15 mouse cellular contexts compared by ENCODE assay signal in genomic region chr8:121071454-121071853, GRCm38 (mm10). TPM values are rescaled to one million over a fixed set of nuclear protein-coding genes. Genes with fewer than 3 reads are reported as not detected.
DNase-seq lines count a peak whose midpoint lies in the region; ATAC-seq and TF ChIP-seq lines count a peak whose summit lies in the region.
"Had no signal": no experiment of that assay in that cellular context is flagged by ENCODE, and none has a peak within 500 bp of the region (broad histone marks: within the 10 kb centered on the region; RNA-seq: fewer than 3 reads in every experiment).

No protein-coding gene starts in this region.

- H3K9me3 ChIP-seq in midbrain, embryonic 10.5 days (replicated peaks), result no peaks in the 10 kb centered on the region
- no peaks in the 10 kb centered on the region for H3K9me3 ChIP-seq in midbrain, embryonic 16.5 days (replicated peaks; ENCODE audit: control insufficient read depth, low read length, poor library complexity, severe bottlenecking)
- H3K9me3 ChIP-seq in intestine, embryonic 15.5 days, result no peaks in the 10 kb centered on the region
- H3K9me3 ChIP-seq in stomach, embryonic 15.5 days, result no peaks in the 10 kb centered on the region
- H3K9me3 ChIP-seq: embryonic facial prominence, embryonic 15.5 days had no signal

- H3K4me1 ChIP-seq in kidney, adult 2 months (ENCODE audit: control insufficient read depth, insufficient read depth, low read length), result no peaks in the 10 kb centered on the region
- H3K4me1 ChIP-seq in midbrain, embryonic 10.5 days, result peaks cover 29% of the 10 kb centered on the region
- no peaks in the 10 kb centered on the region for H3K4me1 ChIP-seq in midbrain, embryonic 16.5 days (ENCODE audit: control insufficient read depth, insufficient read depth, low read length)
- peaks cover 28% of the 10 kb centered on the region for H3K4me1 ChIP-seq in intestine, embryonic 15.5 days (replicated peaks)
- H3K4me1 ChIP-seq in stomach, embryonic 15.5 days, result peaks cover 20% of the 10 kb centered on the region

- no peaks in the 10 kb centered on the region for H3K36me3 ChIP-seq in kidney, adult 2 months (ENCODE audit: control insufficient read depth, insufficient read depth, low read length)
- H3K36me3 ChIP-seq in midbrain, embryonic 10.5 days, result no peaks in the 10 kb centered on the region
- H3K36me3 ChIP-seq in midbrain, embryonic 16.5 days (ENCODE audit: control insufficient read depth, insufficient read depth, low read length), result no peaks in the 10 kb centered on the region
- no peaks in the 10 kb centered on the region for H3K36me3 ChIP-seq in intestine, embryonic 15.5 days
- H3K36me3 ChIP-seq in stomach, embryonic 15.5 days, result no peaks in the 10 kb centered on the region
- H3K36me3 ChIP-seq: embryonic facial prominence, embryonic 15.5 days; hindbrain, embryonic 12.5 days had no signal

- H3K27ac ChIP-seq in kidney, adult 2 months (ENCODE audit: insufficient read depth, low read depth, low read length), result no peak overlapping the region
- no peak overlapping the region for H3K27ac ChIP-seq in midbrain, embryonic 10.5 days (replicated peaks)
- no peak overlapping the region for H3K27ac ChIP-seq in midbrain, embryonic 16.5 days (ENCODE audit: low read length)
- peak overlapping the region; percentile 36; the same call in 1 of the 2 replicates for H3K27ac ChIP-seq in intestine, embryonic 15.5 days
- H3K27ac ChIP-seq in stomach, embryonic 15.5 days, result peak overlapping the region; percentile 52; the same call in 1 of the 2 replicates
- H3K27ac ChIP-seq: embryonic facial prominence, embryonic 15.5 days; hindbrain, embryonic 12.5 days; macrophage had no signal

- TF ChIP-seq POLR2A in kidney, adult 2 months (IDR thresholded peaks at IDR 0.05; ENCODE audit: low read depth, low read length), result no peak

- DNase-seq in kidney, adult 2 months, result no peak
- no peak for DNase-seq in kidney, postnatal 36 days
- DNase-seq in midbrain, embryonic 10.5 days (ENCODE audit: low spot score), result peak; percentile 45
- DNase-seq in cerebellum, adult 11-12 months, result no peak
- no peak for DNase-seq in gastrocnemius, adult 8-10 months (ENCODE audit: low spot score in 2 of 2)
- DNase-seq: cerebellum, adult 8-10 months; kidney, postnatal 14 days had no signal

- no peak overlapping the region for H3K4me2 ChIP-seq in midbrain, embryonic 16.5 days (ENCODE audit: low read length)
- 0 out of 2 replicates have a peak overlapping the region, but pooled peaks have one; percentile 11 for H3K4me2 ChIP-seq in intestine, embryonic 15.5 days (replicated peaks)
- no peak overlapping the region for H3K4me2 ChIP-seq in stomach, embryonic 15.5 days
- H3K4me2 ChIP-seq: embryonic facial prominence, embryonic 15.5 days; hindbrain, embryonic 12.5 days had no signal

- H3K27me3 ChIP-seq in kidney, adult 2 months (replicated peaks; ENCODE audit: control insufficient read depth, insufficient read depth, low read length), result no peaks in the 10 kb centered on the region; the same call in 1 of the 2 replicates
- peaks cover 99% of the 10 kb centered on the region for H3K27me3 ChIP-seq in midbrain, embryonic 10.5 days (ENCODE audit: low read depth, poor library complexity, severe bottlenecking)
- peaks cover 47% of the 10 kb centered on the region for H3K27me3 ChIP-seq in midbrain, embryonic 16.5 days (ENCODE audit: control insufficient read depth, insufficient read depth, low read depth, low read length)
- H3K27me3 ChIP-seq in intestine, embryonic 15.5 days (replicated peaks), result peaks cover 37% of the 10 kb centered on the region
- peaks cover 22% of the 10 kb centered on the region for H3K27me3 ChIP-seq in stomach, embryonic 15.5 days (replicated peaks)

- ATAC-seq in midbrain, embryonic 16.5 days, result no peak
- peak; percentile 31; the same call in 1 of the 2 replicates for ATAC-seq in intestine, embryonic 15.5 days
- ATAC-seq in stomach, embryonic 15.5 days (ENCODE audit: insufficient read depth, low FRiP score, low read depth), result no peak

- H3K9ac ChIP-seq in midbrain, embryonic 16.5 days (ENCODE audit: low read depth, low read length), result no peak overlapping the region
- H3K9ac ChIP-seq in intestine, embryonic 15.5 days, result peak overlapping the region; percentile 2; the same call in 1 of the 2 replicates
- no peak overlapping the region for H3K9ac ChIP-seq in stomach, embryonic 15.5 days
- H3K9ac ChIP-seq: embryonic facial prominence, embryonic 15.5 days; hindbrain, embryonic 12.5 days had no signal

- no peak overlapping the region for H3K4me3 ChIP-seq in kidney, adult 2 months (ENCODE audit: insufficient read depth, low read depth, low read length)
- no peak overlapping the region for H3K4me3 ChIP-seq in midbrain, embryonic 10.5 days
- no peak overlapping the region for H3K4me3 ChIP-seq in midbrain, embryonic 16.5 days (ENCODE audit: low read depth, low read length)
- no peak overlapping the region for H3K4me3 ChIP-seq in intestine, embryonic 15.5 days (replicated peaks)
- no peak overlapping the region for H3K4me3 ChIP-seq in stomach, embryonic 15.5 days (replicated peaks)
- H3K4me3 ChIP-seq: embryonic facial prominence, embryonic 15.5 days; hindbrain, embryonic 12.5 days had no signal

- WGBS in kidney, adult 2 months, result 5% methylated on average over 12 of the region's 12 CpGs
- 4% methylated on average over 12 of the region's 12 CpGs for WGBS in midbrain, embryonic 10.5 days
- WGBS in midbrain, embryonic 16.5 days, result 3% methylated on average over 12 of the region's 12 CpGs
- WGBS in intestine, embryonic 15.5 days, result 6% methylated on average over 12 of the region's 12 CpGs
- 6% methylated on average over 12 of the region's 12 CpGs for WGBS in stomach, embryonic 15.5 days

- 0 out of 2 replicates have a peak, but pooled peaks have one; percentile 1 for TF ChIP-seq CTCF in kidney, adult 2 months (conservative IDR thresholded peaks at IDR 0.05; ENCODE audit: insufficient read depth, insufficient read length, low read depth, low read length)

RNA-seq across cellular contexts. Expression of gene Foxf1, which starts 12.7 kb away (rescaled TPM):
- polyA plus RNA-seq in kidney, adult 2 months (2012; rRNA removed), result 0.52 and 0.69 TPM in 2 replicates
- 0.17 and 1.1 TPM in 2 replicates for polyA plus RNA-seq in midbrain, embryonic 10.5 days (2016; fragmentation: Nextera tagmentation; extraction: Ambion mirVana)
- 0.91 and 1.1 TPM in 2 replicates for polyA plus RNA-seq in midbrain, embryonic 16.5 days (2015; fragmentation: Nextera tagmentation; extraction: Ambion mirVana)
- 105 and 126 TPM in 2 replicates for polyA plus RNA-seq in intestine, embryonic 15.5 days (2015; fragmentation: Nextera tagmentation; extraction: Ambion mirVana)
- 131 and 136 TPM in 2 replicates for polyA plus RNA-seq in stomach, embryonic 15.5 days (2015; fragmentation: Nextera tagmentation; extraction: Ambion mirVana)
- under 1 TPM in 1 of 4 experiments, not detected in 3; 0.10 TPM for total RNA-seq in gastrocnemius, adult 8-10 months (2022)
- total RNA-seq: CH12.LX; granulocyte monocyte progenitor cell, adult 5-6 weeks had no signal

RNA-seq across cellular contexts. Expression of gene Mthfsd, which starts 36.7 kb away (rescaled TPM):
- 44.3 and 51.4 TPM in 2 replicates for polyA plus RNA-seq in kidney, adult 2 months (2012; rRNA removed)
- polyA plus RNA-seq in midbrain, embryonic 10.5 days (2016; fragmentation: Nextera tagmentation; extraction: Ambion mirVana), result 66.3 and 66.8 TPM in 2 replicates
- polyA plus RNA-seq in midbrain, embryonic 16.5 days (2015; fragmentation: Nextera tagmentation; extraction: Ambion mirVana), result 52.3 and 53.0 TPM in 2 replicates
- polyA plus RNA-seq in intestine, embryonic 15.5 days (2015; fragmentation: Nextera tagmentation; extraction: Ambion mirVana), result 50.6 and 52.3 TPM in 2 replicates
- 53.9 and 56.3 TPM in 2 replicates for polyA plus RNA-seq in stomach, embryonic 15.5 days (2015; fragmentation: Nextera tagmentation; extraction: Ambion mirVana)
- 10 to 100 TPM; 11.8 to 14.2 (median 13.2) TPM for total RNA-seq in gastrocnemius, adult 8-10 months (2022)

RNA-seq across cellular contexts. Expression of gene Foxc2, which starts 44.5 kb away (rescaled TPM):
- 5.8 and 7.4 TPM in 2 replicates for polyA plus RNA-seq in kidney, adult 2 months (2012; rRNA removed)
- 5.1 and 6.1 TPM in 2 replicates for polyA plus RNA-seq in midbrain, embryonic 10.5 days (2016; fragmentation: Nextera tagmentation; extraction: Ambion mirVana)
- 1.7 and 2.0 TPM in 2 replicates for polyA plus RNA-seq in midbrain, embryonic 16.5 days (2015; fragmentation: Nextera tagmentation; extraction: Ambion mirVana)
- polyA plus RNA-seq in intestine, embryonic 15.5 days (2015; fragmentation: Nextera tagmentation; extraction: Ambion mirVana), result 0.69 and 0.80 TPM in 2 replicates
- polyA plus RNA-seq in stomach, embryonic 15.5 days (2015; fragmentation: Nextera tagmentation; extraction: Ambion mirVana), result 0.77 and 0.90 TPM in 2 replicates
- under 1 TPM in 3 of 4 experiments, not detected in 1; 0.10 to 0.16 (median 0.16) TPM for total RNA-seq in gastrocnemius, adult 8-10 months (2022)
- total RNA-seq: CH12.LX; granulocyte monocyte progenitor cell, adult 5-6 weeks had no signal
- polyA plus RNA-seq: macrophage had no signal

RNA-seq across cellular contexts. Expression of gene Foxl1, which starts 56.3 kb away (rescaled TPM):
- polyA plus RNA-seq in kidney, adult 2 months (2012; rRNA removed), result 0.75 and 1.2 TPM in 2 replicates
- polyA plus RNA-seq in midbrain, embryonic 10.5 days (2016; fragmentation: Nextera tagmentation; extraction: Ambion mirVana), result 1.1 TPM in 2 replicates
- 0.06 TPM in 1 of 2 replicates, not detected in the other for polyA plus RNA-seq in midbrain, embryonic 16.5 days (2015; fragmentation: Nextera tagmentation; extraction: Ambion mirVana)
- 9.0 and 9.3 TPM in 2 replicates for polyA plus RNA-seq in intestine, embryonic 15.5 days (2015; fragmentation: Nextera tagmentation; extraction: Ambion mirVana)
- polyA plus RNA-seq in stomach, embryonic 15.5 days (2015; fragmentation: Nextera tagmentation; extraction: Ambion mirVana), result 7.2 and 9.4 TPM in 2 replicates
- under 1 TPM in 1 of 4 experiments, not detected in 3; 0.13 TPM for total RNA-seq in gastrocnemius, adult 8-10 months (2022)
- total RNA-seq: granulocyte monocyte progenitor cell, adult 5-6 weeks had no signal
- polyA plus RNA-seq: macrophage had no signal

Comparison
In these comparisons a context has a peak if more than half of its experiments do, and no peak if none do; other contexts are left out.
1. H3K27ac ChIP-seq: peak in intestine, embryonic 15.5 days (single experiment) and stomach, embryonic 15.5 days (single experiment); none in kidney, adult 2 months (single experiment), midbrain, embryonic 10.5 days (single experiment) and midbrain, embryonic 16.5 days (single experiment).
2. RNA of gene Foxf1, which starts 12.7 kb away (polyA plus RNA-seq): 131 to 136 TPM in stomach, embryonic 15.5 days and 105 to 126 TPM in intestine, embryonic 15.5 days; 0.91 to 1.1 TPM in midbrain, embryonic 16.5 days, 0.17 to 1.1 TPM in midbrain, embryonic 10.5 days and 0.52 to 0.69 TPM in kidney, adult 2 months; every median in the first group is over 10 times any median in the second.